Mouse (Mus musculus) heart, adult 9 months (tissue): Measurements from ENCODE around the gene Mtr.

ENCODE experiments used
- DNase-seq, 2 experiments: peaks; one replicate each; pipeline ENCODE4 v3.0.0; 2022; ENCODE audit warnings: low spot score in 2 of 2

Mtr gene

DNA sequence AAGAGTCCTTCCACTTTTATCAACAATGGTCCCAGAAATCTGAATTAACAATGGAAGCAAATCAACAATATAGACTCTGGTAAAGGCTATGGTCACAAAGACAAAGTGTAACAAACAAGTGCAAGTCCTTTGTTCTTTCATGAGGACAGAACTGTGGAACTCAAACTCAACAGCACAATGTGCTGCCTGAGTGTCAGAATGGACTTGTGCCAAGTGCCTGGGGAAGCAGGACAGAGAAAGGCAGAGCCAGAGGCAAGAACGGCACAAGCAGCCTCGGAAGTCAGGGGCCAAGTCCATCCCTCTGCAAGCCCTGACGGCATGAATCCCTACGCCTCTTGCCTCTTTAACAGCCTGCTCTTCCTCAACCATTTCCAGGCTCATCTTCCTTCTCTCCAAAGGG, 13.9 kb downstream of the Mtr start:
- peak; percentile 8 to 54 for DNase-seq

DNA sequence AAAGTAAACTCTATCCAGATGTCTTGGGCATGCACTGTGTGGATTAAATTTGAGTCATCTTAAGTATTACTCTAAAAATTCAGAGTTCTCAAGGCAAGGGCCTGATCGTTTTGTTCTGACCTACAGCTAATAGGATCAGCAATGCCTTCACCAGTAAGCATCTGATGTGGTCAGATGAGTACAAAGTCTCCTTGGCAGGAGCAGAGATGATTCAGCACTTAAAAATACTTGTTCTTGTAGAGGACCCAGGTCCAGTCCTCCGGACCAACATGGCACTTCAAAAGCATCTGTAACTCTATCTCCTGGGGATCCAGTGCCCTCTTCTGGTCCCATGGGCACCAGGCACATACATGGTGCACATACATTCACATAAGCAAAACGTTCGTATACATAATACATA, 25.8 kb downstream of the Mtr start:
- DNase-seq, result no peak

DNA sequence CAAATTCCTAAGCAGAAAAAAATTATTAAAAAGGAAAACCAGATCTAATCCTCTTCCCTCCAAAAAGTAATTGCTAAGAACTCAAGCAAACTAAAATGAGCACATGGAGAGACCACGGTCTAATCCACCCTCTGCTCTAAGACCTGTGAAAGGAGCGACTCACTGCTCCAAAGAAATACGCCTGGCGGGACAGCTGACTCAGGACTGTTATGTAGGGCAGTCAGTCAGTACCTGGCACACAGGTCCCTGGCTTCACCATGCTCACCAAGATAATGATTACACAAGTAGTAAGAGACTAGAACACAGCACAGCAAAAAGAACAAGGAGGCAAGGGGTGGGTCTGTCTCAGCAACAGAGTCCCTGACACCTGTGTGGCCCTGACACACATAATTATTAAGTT, 29.7 kb downstream of the Mtr start:
- no peak for DNase-seq

DNA sequence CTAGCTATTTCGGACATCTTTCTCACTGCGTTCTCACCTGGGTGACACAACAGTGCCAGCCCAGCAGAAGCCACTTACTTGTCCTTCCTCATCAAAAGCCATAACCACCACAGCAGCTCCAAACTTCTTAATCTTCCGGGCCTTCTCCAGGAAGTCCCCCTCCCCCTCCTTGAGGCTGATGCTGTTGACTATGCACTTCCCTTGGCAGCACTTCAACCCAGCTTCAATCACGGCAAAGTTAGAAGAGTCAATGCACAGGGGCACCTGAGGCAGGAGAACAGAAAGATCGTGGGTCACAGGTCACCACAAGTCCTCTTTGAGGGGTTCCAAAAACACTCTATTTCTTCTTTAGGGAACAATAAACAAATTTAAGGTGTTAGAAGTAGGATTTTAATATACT, 30.3 kb downstream of the Mtr start:
- no peak for DNase-seq

DNA sequence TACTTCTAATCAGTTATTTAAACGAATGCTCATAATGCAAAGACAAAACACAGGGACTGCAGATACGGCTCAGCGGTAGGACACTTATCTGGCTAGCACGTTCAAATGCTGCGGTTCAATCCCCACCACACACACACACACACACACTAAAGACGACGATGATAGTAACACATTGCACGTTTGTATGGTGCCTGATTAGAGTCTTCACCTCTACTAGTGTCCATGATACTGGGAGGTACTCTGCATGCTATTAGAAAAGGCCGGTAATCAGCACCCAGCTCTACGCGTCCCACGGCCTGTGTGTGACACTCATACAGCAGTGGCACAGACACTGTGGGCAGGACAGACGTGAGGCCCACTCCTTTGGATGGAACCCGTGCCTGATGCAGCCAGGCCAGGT, 39.3 kb downstream of the Mtr start:
- DNase-seq, result no peak

DNA sequence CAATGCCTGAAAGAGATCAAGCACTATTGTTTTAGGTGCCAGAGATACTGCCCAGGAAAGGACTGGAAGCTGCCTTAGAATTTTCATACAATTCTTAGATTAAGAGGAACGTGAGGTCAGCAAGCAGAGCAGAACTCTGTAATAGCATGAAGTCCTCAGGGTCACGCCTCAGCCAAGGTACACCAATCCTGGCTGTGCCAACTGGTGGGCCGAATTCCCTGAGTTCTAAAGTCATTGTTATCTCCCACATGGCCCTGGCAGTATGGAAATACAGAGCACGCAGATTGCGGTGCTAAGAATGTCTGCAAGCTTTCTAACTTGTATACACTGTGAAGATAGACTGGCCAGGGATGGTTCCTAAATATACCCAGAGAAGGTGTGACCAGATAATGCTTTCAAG, 43.0 kb downstream of the Mtr start:
- no peak for DNase-seq

DNA sequence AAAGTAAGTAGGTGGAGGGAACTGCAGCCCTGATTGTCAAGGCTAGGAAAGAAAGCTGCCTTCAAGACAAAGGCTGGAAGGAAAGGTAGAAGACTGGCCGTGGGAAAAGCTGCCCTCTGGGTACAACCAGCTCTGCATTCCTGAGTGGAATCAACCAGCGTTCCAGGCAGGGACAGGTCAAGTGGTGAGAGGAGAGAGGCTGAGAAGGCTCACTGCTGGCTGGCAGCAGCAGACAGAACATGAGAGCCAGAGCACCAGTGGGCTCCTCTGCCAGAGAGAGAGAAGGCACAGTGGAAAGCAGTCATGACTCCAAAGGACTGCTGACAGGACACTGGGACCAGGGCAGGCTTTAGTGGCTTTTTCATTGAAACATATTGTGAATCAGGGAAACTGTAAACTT, 46.9 kb downstream of the Mtr start:
- peak; percentile 36 to 46 for DNase-seq

DNA sequence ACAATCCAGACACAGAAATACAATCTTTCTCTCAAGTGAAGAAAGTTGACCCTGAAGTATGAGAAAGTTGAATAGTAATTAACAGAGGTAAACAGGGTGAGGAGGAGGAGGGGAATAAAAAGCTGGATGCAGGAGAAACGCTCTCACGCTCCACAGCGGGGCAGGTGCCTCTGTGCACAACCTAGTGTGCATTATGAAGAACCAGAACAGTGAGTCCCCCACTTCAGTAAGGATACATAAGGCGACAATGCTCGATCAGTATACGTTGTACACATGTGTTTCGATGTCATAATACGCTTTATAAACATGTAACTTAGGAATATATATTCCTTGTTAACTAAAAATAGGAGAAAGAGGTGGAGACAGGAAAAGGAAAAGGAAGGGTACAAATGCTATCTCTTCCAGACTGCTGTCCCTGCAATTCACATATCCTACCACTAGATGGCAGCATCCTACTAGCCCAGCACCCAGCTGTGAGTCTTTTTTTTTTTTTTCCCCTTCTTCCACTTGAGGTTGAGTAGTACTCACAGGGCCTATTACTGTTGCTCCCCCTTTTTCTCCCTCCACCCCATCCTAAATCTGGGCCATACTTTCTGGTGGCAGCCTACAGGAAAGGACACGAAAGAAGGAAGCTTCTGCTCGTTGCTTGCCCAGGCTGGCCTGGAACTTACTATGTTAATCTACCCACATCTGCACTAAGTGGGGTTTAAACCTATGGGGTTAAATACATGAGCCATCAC, 47.7 kb downstream of the Mtr start:
- peak; percentile 19 to 44 for DNase-seq

DNA sequence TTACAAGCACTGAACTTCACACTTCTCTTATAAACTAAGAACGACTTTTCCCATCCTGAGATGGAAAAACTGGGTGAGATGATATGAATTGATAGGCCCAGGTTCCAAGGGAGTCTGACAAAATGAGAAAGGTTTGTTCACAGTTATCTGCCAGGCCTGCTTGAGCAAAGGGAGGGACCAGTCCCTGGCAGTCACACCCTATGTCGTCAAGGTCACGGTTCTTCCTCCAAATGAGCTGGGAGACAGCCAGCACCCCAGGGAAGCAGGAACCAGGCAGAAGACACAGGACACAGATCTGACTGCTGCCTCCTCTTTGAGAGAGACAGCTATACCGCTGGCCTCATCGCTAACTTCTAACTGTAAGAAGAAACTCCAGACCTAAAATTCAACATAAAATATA, 57.5 kb downstream of the Mtr start:
- peak; percentile 38 to 42 for DNase-seq

DNA sequence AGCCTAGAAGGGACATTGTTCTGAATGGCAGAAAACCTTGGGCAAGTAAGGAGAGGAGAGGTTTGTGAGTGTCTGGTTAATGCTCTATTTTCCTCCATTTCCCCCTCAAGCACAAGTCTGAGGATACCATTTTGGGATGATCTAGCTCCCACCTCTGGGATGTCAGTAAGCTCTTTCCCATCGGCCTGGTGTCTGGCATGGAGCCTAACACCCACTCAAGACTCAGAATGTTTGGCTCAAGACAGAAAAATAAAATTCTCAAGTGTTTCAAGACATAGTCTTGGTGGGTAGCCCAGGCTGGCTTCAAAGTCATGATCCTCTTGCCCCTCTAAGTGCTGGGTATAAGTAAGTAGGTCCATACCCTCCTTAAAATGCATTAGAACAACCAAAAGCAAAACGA, 59.4 kb downstream of the Mtr start:
- DNase-seq, result no peak

DNA sequence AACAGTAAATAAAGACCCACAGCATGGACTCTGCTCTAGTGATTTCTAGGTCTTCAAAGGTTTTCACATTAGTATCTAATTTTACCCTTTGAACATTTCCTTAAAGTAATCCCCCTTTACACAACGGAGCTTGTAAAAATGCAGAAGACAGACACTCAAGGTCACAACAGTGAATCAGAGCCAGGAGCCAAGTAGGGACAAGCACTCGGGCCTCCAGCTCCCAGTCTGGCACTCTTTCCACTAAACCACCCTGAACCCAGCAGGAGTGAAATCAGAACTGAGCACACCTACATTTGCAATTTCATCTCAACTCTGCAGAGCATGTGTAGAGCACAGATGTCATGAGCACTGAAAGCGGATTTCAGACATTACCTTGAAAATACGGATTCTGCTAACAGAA, 61.1 kb downstream of the Mtr start:
- DNase-seq, result peak; percentile 16 to 29

DNA sequence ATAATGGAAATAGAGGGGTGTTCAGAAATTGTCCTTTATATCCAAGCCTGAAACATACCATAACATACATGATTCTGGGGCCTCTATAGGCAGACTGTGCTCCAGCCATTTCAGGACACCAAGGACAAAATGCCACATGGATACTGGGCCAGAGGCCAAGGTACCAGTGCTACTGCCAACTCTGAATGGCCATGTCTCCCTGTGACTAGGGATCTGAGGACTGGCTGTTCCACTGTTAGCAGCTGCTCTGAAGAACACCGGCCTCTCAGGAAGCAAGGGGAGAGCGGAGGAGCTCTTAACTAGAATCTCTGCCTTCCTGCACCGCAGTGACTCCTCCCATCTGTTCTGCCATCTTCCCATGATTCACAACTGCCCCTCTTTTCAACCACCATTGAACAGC, 61.9 kb downstream of the Mtr start:
- DNase-seq, result peak; percentile 44 to 77

DNA sequence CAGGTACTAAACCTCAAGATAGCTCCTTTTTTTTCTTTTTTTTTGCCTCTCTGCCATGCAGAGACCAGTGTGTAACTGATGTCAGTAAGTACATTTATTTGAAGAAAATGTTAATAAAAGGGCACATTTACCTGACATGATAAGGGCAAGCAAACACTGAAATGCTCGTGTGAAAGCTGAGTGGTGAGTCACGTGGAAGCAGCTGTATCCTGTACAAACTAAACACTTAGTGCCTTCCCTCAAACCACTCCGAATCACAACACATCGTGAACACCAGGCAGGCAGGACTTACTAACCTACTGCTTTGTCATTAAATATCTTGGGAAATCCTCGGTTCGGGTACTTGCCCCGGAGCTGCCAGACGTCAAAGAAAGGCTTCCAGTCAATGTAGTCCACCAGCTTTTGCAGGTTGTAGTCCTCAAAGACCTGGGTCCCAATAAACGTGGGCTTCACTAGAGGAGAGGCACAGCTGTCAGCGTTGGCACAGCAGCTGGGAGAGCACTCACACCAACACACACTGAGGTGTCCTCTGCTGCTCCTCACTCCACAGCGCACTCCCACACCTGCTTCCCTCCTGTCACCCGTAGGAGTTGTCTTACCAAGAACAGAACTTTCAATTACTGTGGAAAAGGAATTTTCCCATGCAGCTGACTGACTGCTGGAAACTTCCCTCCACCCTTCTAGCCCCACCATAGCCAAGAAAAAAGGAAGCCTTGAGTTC, 62.8 kb downstream of the Mtr start:
- DNase-seq, result no peak

DNA sequence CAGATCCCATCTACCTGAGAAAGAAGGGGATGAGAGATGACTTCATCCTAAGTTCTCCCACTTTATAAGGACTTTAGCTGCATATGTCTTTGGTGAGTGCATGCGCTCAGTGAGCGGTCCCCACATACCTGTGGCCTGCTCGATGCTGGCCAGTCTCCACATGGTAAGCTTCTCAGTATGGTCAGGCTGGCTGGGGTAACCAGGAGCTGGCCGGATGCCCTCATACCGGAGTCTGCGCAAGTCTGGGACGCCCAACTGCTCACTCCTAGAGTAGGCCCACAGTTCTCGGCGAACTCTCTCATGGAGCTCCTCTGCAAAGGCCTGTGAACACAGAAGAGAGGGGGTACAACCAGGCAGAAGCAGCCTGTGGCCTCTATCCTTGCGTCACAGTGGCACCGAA, 68.7 kb downstream of the Mtr start:
- peak; percentile 13 to 18 for DNase-seq

DNA sequence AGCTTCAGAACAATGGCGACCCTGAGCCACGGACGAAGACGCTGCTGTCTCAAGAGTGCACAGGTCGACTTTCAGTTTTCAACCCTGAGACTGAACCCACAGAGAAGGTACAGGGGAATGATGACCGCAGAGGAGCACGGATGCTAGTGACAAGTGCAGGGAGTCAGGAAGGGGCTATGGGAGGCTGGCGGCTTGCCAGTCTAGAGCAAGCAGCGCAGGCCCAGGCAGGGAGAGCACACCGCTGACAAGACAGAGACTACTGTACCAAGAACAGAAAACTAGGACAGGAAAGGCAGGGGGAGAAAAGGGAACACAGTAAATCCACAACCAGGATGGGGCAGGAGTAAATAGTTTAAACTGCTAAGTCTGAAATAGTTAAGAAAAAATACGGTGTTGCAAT, 69.1 kb downstream of the Mtr start:
- no peak for DNase-seq

DNA sequence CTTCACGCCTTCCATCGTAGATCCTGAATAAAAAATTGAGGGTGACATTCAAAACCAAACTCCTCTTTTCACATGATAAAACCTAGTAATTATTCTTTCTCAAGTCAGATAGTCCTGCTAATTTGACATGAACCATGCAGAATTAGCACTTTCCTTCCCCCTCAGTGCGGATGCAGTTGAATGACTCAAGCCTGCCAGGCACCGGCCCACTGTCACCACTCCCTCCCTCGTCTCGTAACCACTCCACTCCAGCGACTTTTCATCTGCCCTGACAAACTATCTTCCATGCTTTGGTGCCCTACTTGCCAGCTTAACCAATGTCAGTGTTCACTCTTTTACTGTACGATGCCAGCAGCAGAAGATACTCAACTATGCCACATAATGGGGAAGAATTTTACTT, 78.4 kb downstream of the Mtr start:
- DNase-seq, result no peak

DNA sequence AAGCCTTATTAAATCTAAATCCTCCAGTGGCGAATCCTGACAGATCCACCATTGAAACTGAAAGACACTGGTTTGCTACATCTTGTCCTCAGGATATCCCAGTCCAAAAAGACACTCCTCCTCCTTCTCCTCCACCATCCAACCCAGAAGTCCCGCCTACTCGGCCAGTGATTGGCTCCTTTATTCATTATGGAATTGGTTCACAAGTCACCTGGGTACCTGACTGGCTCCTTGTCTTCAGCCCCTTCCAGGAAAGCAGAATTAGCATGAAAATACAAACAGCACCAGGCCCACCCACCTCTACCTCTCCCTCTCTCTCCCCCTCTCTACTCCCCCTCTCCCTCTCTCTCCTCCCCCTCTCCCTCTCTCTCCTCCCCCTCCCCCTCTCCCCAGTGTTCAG, 81.2 kb downstream of the Mtr start:
- no peak for DNase-seq

DNA sequence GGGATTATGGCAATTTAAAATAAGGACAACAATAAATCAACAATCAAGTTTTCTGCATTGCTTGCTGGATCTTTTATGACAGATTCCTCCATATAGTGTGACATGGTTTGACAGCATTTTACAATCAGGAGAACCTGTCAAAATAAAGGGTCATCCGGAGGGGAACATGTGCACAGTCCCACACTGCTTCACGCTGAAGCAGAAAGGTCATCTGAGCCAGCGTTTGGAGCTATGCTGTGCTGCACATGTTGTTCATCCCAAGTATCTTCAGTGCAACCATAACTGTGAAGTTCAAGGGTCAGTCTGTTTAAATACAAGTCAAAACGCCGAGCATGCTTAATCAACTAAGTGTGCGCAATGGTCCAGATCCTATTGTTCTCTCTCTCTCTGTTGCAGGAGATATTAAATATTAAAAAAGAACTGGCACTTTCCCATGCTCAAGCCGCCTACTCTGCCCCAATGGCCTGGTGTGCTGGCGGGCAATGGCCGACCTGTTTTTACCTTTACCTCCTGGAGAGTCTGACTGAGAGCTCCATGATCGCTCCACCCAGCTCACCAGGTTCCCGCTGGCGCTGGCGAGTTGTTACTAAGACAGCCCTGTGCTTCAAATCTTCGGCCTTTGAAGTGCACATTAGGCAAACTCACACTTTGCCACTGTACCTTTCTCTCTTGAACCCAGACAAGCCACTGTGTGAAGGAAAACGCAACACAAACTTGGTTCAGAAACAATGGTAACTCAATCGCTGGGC, 81.8 kb downstream of the Mtr start:
- DNase-seq, result no peak

DNA sequence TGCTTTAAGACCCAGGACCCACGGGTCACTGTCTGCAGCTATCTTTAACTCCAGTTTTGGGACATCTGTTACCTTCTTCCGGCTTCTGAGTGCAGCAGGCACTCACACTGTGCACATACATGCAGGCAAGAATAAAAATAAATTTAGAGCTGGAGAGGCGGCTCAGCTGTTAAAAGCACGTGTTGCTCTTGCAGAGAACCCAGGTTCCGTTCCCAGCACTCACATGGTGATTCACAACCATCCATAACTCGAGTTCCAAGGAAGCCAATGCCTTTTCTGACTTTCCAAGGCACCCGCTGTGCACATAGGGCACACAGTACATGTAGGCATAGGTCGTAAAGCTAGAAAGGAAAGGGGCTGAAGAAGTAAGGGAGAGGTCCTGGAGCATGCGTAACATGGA, 90.6 kb downstream of the Mtr start:
- DNase-seq, result no peak

DNA sequence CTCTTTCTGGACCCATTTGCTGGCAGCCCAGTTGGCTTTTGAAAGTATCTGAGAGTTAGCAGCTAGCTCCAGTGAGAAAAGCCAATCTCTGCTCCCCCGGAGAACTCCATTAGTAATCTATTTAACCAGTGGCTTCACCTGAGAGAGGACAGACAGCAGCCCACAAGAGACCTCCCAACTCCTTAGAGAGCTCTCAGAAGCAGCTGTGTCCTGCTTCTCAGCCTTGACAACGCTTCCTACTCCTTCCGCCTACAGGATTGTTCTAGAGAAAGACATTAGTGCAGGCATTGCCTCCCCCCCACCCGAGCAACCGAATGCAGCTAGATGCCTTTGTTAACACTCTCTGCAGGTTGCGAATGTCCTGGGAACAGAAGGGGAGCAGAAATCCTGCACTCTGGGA, 91.5 kb downstream of the Mtr start:
- no peak for DNase-seq

DNA sequence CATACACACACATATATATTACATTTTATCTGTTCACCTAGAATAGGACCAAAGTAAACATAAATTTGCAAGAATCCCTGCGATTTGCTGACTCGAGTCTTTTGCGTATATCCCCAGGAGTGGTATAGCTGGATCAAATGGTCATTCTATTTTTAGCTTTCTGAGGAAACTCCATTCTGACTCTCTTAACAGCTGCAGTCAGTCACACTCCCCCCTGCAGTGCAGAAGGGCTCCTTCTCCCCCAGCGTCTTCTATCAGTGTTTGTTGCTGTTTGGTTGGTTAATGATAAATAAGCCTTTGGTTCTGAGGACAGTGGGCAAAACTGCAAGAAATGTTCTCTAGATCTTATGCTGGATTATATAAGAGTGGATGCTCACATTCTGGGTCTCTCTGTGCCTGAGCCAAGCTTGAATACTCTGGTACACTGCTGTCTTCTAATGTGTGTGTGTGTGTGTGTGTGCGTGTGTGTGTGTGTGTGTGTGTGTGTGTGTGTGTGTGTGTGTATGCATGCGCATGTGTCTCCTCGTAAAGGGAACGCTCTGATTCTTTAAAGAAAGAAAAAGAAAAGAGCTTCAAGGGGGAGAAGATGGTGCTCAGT, 92.4 kb downstream of the Mtr start:
- DNase-seq, result no peak

DNA sequence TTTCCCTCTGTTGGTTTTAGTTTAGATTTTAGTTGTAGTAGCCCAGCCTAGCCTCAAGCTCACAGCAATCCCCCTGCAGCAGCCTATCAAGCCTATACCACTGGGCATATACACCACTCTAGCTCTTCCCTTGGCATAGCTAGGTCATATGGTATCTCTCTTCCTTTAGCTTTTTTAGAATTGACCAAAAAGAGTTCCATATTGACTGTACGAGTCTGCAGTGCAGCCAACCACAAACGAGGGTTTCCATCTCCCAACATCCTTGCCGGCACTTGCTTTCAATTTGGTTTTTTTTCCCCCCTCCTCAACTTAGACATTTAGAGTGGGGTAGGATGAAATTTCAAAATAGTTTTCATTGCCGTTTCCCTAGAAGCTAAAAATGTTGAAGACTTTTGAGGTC, 95.5 kb downstream of the Mtr start:
- DNase-seq, result no peak

DNA sequence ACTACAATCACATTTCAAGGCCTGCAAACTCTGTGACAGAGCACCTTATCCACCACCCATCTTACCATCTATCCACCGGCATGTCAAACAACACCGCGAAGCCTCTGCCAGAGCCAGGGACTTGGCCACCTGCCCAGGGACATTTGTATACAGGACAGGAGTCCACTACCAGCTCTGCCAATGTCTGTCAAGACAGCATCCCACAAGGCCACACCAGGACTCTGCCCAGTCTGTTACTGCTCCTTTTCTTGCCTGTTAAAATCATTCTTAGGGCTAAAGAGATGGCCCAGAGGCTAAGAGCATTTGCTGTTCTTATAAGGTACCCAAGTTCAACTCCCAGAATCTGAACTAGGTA, 97.8 kb downstream of the Mtr start:
- DNase-seq, result peak; percentile 13 to 43
